Mouse (Mus musculus): Measurements from ENCODE around the gene Pou4f2.

DNA sequence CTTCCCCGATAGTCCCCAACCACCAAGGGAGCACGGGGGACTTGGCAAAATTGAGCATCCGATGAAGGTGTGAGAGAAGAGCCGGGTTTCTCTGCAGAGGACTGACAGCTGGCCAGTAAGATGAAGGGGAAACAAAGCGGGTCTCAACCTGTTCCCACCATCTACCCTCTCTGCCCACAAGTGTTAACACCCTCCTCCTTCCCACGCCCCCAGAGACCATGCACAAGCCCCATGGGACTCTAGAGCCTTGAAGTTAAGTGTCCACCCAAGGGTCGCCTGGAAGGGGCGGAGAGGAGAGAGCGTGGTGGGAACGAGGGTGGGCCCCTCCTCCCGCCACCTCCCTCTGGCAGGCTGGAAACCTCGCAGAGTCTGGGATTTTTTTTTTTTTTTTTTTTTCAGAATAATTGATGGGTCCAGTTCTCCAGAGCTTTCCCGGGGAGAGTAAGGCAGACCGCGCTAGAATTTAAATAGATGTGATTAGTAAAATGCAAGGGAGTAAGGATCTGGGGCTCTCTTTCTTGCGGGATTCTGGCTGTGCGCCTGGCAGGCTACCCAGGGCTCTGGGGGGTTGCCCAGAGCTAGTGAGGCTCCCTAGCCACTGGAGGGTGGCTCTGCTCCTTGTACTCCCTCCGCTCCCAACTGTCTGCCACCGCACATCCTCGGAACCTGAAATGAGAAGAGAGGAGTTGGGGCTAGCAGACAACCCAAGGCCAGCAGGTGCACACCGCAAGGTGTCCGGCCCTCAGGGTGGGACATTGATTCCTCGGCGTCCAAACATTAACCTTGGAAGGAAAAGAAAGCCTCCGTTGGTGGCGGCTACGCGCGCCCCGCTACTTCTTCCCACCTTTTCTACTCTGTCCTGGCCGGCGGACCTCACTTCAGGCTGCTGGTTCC, 9.3 kb downstream of the Pou4f2 start:
- TF ChIP-seq CTCF (IDR thresholded peaks at IDR 0.05; ENCODE audit: extremely low read depth, insufficient read depth, insufficient read length, insufficient replicate concordance) (no peak), POLR2A (IDR thresholded peaks at IDR 0.05; ENCODE audit: low read depth, low read length) (no peak)
